Comparison of ENCODE assay signal across 8 mouse cellular contexts in the genomic region with DNA sequence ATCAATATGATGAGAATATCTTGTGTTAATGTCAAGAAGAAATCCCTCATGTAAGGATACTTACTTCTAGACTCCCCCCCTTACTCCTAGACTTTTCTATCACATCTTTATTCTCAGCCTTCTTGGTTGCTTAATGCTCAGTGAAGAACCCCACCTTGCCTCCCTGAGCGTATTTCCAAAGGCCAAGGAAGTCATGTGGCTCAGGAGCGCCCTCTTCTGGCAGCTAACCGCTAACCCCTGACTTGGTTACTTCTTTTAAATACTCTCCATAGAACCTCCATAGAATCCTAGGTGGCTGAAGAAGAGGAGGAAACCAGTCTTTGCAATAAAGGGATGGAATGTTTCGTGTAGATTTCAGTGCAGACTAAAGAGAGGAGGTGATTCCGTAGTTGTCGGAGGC.
A peak's percentile ranks its signal among the peaks of the same experiment; 100 is the strongest.
DNase-seq lines count a peak whose midpoint lies in the region; ATAC-seq and TF ChIP-seq lines count a peak whose summit lies in the region.

No protein-coding gene starts in this region.

- H3K9me3 ChIP-seq in ES-Bruce4 (replicated peaks; ENCODE audit: control insufficient read depth, insufficient read depth, low read length, poor library complexity, severe bottlenecking): no peaks in the 10 kb centered on the region
- H3K9me3 ChIP-seq in embryonic facial prominence, embryonic 11.5 days (replicated peaks; ENCODE audit: control insufficient read depth, low read length): no peaks in the 10 kb centered on the region

- H3K4me2 ChIP-seq in embryonic facial prominence, embryonic 11.5 days (ENCODE audit: low read depth, low read length): no peak overlapping the region

- no peaks in the 10 kb centered on the region for H3K4me1 ChIP-seq in ES-Bruce4 (ENCODE audit: control insufficient read depth, insufficient read depth, low read length)
- H3K4me1 ChIP-seq in embryonic facial prominence, embryonic 11.5 days (ENCODE audit: control insufficient read depth, insufficient read depth, low read length): no peaks in the 10 kb centered on the region

- ATAC-seq in embryonic facial prominence, embryonic 11.5 days (replicated peaks; ENCODE audit: insufficient number of reproducible peaks, low FRiP score, low TSS enrichment, low read depth): peak; percentile 67
- ATAC-seq in hematopoietic stem cell, adult 5-6 weeks (replicated peaks in 1 of 2; ENCODE audit: insufficient read depth in 1 of 2, low FRiP score in 2 of 2, low TSS enrichment in 1 of 2, low read depth in 1 of 2, poor library complexity in 2 of 2, severe bottlenecking in 2 of 2): peak; percentile 71 to 80; a peak in 3 of 4 replicates
- no peak for ATAC-seq in activated CD4-positive, CD25-positive, alpha-beta regulatory T cell, adult 4 months

- peak; percentile 76 to 84 for DNase-seq in adrenal gland, postnatal 36 days
- peak; percentile 88 for DNase-seq in embryonic facial prominence, embryonic 11.5 days (ENCODE audit: low spot score)
- peak; percentile 70 for DNase-seq in layer of hippocampus, adult 11-12 months (ENCODE audit: low spot score)
- DNase-seq in lung, postnatal 14 days: peak; percentile 79
- peak; percentile 81 for DNase-seq in retina, postnatal 1 day

- H3K4me3 ChIP-seq in ES-Bruce4 (ENCODE audit: low read depth, low read length): no peak overlapping the region
- no peak overlapping the region for H3K4me3 ChIP-seq in embryonic facial prominence, embryonic 11.5 days (ENCODE audit: low read depth, low read length)

- H3K27ac ChIP-seq in ES-Bruce4 (ENCODE audit: insufficient read depth, low read length): no peak overlapping the region
- H3K27ac ChIP-seq in embryonic facial prominence, embryonic 11.5 days (replicated peaks; ENCODE audit: low read depth, low read length): no peak overlapping the region

- no peak for TF ChIP-seq EP300 in ES-Bruce4 (IDR thresholded peaks at IDR 0.05; ENCODE audit: insufficient read depth, low read depth, low read length)

- WGBS in embryonic facial prominence, embryonic 11.5 days: 28% methylated on average over 6 of the region's 6 CpGs

- no peak overlapping the region for H3K9ac ChIP-seq in ES-Bruce4 (ENCODE audit: low read depth, poor library complexity, severe bottlenecking)
- H3K9ac ChIP-seq in embryonic facial prominence, embryonic 11.5 days (replicated peaks; ENCODE audit: low read length): no peak overlapping the region

- TF ChIP-seq POLR2A in ES-Bruce4 (IDR thresholded peaks at IDR 0.05; ENCODE audit: insufficient read depth, low read length): no peak

- no peaks in the 10 kb centered on the region for H3K36me3 ChIP-seq in ES-Bruce4 (ENCODE audit: control insufficient read depth, insufficient read depth, low read length, poor library complexity, severe bottlenecking)
- no peaks in the 10 kb centered on the region for H3K36me3 ChIP-seq in embryonic facial prominence, embryonic 11.5 days (replicated peaks; ENCODE audit: control insufficient read depth, insufficient read depth, low read depth, low read length)

- no peaks in the 10 kb centered on the region for H3K27me3 ChIP-seq in ES-Bruce4 (ENCODE audit: control insufficient read depth, insufficient read depth, low read length, poor library complexity, severe bottlenecking)
- no peaks in the 10 kb centered on the region for H3K27me3 ChIP-seq in embryonic facial prominence, embryonic 11.5 days (ENCODE audit: control insufficient read depth, insufficient read depth, low read length)

- peak; percentile 86 for TF ChIP-seq CTCF in ES-Bruce4 (IDR thresholded peaks at IDR 0.05; ENCODE audit: low read depth, low read length)
